Mouse (Mus musculus) skeletal muscle tissue, adult 2 months (tissue): Measurements from ENCODE around the gene Samd8.

Experiments used
- DNase-seq: peaks from one replicate; pipeline ENCODE4 v3.0.0-alpha.2; 2012; ENCODE audit warnings: low read depth, low spot score

The Samd8 gene

GRCm38 (mm10) chr14:21825786-21826491 is 75.6 kb downstream of the Samd8 start:
- no peak for DNase-seq

- peak; percentile 93 for DNase-seq
Observed at GRCm38 (mm10) chr14:21830876-21831767, 80.8 kb downstream of the Samd8 start.

GRCm38 (mm10) chr14:21831830-21832403 is 81.6 kb downstream of the Samd8 start:
- no peak for DNase-seq

DNA sequence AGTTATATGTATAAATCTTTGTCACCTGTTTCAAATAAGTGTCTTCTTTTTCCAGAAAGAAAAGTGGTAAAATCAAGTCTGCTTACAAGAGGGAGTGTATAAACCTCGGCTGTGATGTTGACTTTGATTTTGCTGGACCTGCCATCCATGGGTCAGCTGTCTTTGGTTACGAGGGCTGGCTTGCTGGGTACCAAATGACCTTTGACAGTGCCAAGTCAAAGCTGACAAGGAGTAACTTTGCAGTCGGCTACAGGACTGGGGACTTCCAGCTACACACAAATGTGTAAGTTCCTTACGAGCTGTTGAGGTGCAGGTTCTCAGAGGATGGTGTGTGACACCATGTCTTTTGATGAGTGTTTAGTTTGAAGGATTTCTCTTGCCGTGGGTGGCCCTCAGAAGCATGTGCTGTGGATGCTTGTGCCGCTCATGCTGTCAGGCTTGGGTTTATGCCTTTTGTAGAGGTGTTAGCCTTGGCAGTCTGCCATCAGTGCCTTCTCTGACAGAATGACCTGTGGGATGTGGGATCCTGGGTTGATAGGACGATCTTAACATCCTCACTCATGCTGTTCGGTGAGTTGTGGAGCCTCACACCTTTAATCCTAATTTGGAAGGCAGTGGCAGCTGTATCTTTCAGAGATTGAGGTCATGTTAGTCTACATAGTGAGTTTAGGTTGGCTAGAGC is 88.1 kb downstream of the Samd8 start:
- no peak for DNase-seq

DNA sequence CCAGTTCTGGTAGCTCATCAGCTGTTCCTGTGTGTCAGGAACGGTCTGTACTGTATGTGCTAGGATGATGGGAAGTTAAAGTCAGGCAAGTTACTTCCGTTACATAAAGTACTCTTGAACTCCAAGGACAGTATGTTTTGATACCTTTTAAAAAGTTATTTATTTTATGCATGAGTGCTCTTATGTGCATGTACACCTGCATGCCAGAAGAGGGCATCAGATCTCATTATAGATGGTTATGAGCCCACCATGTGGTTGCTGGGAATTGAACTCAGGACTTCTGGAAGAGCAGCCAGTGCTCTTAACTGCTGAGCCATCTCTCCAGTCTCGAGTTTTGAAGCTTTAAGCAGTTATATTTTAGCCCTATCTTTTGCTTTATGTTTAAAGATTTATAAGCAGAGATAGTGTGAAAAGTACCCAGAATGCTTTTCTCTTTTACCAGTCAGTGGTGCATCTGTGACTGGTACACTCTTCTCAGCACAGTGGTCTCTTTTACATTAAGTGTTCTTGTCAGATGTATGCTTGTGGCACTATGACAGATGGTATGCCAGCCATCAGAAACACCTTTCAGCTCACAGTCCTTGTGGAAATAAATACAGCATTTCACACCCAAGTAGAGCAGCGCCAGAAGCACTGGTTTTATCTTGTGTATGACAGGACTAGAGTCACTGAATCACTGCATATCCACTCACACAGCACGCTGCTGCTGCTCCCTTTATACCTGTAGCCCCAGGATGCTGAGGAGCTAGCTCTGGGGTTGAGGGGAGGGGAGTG is 91.7 kb downstream of the Samd8 start:
- no peak for DNase-seq

DNA sequence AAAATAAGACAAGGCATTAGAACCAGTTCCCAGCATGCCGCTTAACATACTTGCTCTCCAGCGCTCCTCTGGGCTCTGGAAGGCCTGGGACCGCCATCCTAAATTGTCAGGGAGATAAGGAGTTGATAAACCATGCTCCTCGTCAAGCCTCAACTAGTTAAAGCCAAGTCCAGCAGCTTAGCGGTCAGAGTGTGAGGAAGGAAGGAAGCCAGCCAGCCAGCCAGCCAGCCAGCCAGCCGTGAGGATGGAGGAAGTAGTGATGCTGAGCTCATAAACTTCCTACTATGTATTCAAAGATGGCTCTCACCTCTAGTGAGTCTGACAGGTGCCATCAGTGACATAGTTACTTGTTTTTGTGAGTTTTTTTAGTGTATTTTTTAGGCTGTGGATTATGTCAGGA is 92.9 kb downstream of the Samd8 start:
- no peak for DNase-seq

GRCm38 (mm10) chr14:21846827-21847380 is 96.6 kb downstream of the Samd8 start:
- no peak for DNase-seq

GRCm38 (mm10) chr14:21847381-21848165 is 97.2 kb downstream of the Samd8 start:
- no peak for DNase-seq
